Mouse (Mus musculus) embryonic facial prominence, embryonic 13.5 days (tissue): ENCODE results near the gene Fam72a. TPM values are rescaled to one million over a fixed set of nuclear protein-coding genes. Genes with fewer than 3 reads are reported as not detected.
A peak's percentile ranks its signal among the peaks of the same experiment; 100 is the strongest.

Experiments
- ATAC-seq: fragments of 200-750 bp; cut with Nextera tagmentation; 2 replicates; pipeline ENCODE4 v1.8.0; 2017; ENCODE audit warnings: low read depth; ENCODE audit not compliant: insufficient number of reproducible peaks, insufficient read depth, low FRiP score, low TSS enrichment
- H3K27ac ChIP-seq: fragments of 300-500 bp; sonication (generic); 2 replicates; pipeline ENCODE4 v1.5.1; 2015; ENCODE audit warnings: moderate library complexity, mild to moderate bottlenecking, inconsistent platforms
- H3K27me3 ChIP-seq: fragments of 300-500 bp; sonication (generic); 2 replicates; pipeline ENCODE4 v1.6.1; 2015; ENCODE audit warnings: mild to moderate bottlenecking, inconsistent platforms
- H3K36me3 ChIP-seq: fragments of 300-500 bp; sonication (generic); 2 replicates; pipeline ENCODE4 v1.6.1; 2015; ENCODE audit warnings: mild to moderate bottlenecking, inconsistent platforms
- H3K4me1 ChIP-seq: fragments of 300-500 bp; sonication (generic); 2 replicates; pipeline ENCODE4 v1.6.1; 2015; ENCODE audit warnings: inconsistent platforms
- H3K4me2 ChIP-seq: fragments of 300-500 bp; sonication (generic); 2 replicates; pipeline ENCODE4 v1.6.1; 2015; ENCODE audit warnings: moderate library complexity, mild to moderate bottlenecking, inconsistent platforms
- H3K4me3 ChIP-seq: fragments of 300-500 bp; sonication (generic); 2 replicates; pipeline ENCODE4 v1.5.1; 2015; ENCODE audit warnings: mild to moderate bottlenecking, inconsistent platforms
- H3K9ac ChIP-seq: fragments of 300-500 bp; sonication (generic); 2 replicates; pipeline ENCODE4 v1.6.1; 2015; ENCODE audit warnings: mild to moderate bottlenecking, inconsistent platforms
- H3K9me3 ChIP-seq: fragments of 300-500 bp; sonication (generic); 2 replicates; pipeline ENCODE4 v1.6.1; 2016; ENCODE audit warnings: inconsistent platforms
- WGBS: fragments of 180-500 bp; shearing (Covaris S2); methylation state at CpG from one replicate; pipeline ENCODE4 v1.1.7; 2015; ENCODE audit warnings: mixed read lengths; 5-methylcytosine and 5-hydroxymethylcytosine counted together
- polyA plus RNA-seq: library from polyadenylated mRNA; unstranded; fragments of >200 nt; fragmentation: Nextera tagmentation; extraction: Ambion mirVana; gene quantifications from 2 replicates; pipeline ENCODE4 v1.2.1, GENCODE M21; 2015

Gene Fam72a
- polyA plus RNA-seq, result 3.3 and 3.5 TPM in 2 replicates

GRCm38 (mm10) chr1:131527281-131528080 lies at the start of gene Fam72a, which contains the start of gene Srgap2:
Fam72a (plus strand) TSS chr1:131527903.
Srgap2 (minus strand) TSS chr1:131527352.
- H3K4me1 ChIP-seq, result peaks cover 45% of the 10 kb centered on the region
- H3K27me3 ChIP-seq, result no peaks in the 10 kb centered on the region
- peak within 1 kb of the TSS; percentile 91 for H3K4me2 ChIP-seq
- H3K4me3 ChIP-seq, result peak within 1 kb of the TSS; percentile 73
- no peaks in the 10 kb centered on the region for H3K36me3 ChIP-seq
- WGBS, result under 1% methylated on average over 44 of the region's 44 CpGs
- H3K9ac ChIP-seq, result peak within 1 kb of the TSS; percentile 88
- no peaks in the 10 kb centered on the region for H3K9me3 ChIP-seq
- ATAC-seq, result peak; percentile 99
- H3K27ac ChIP-seq, result peak within 1 kb of the TSS; percentile 97

GRCm38 (mm10) chr1:131478770-131479305 lies 48.9 kb upstream of the Fam72a start:
- Histone ChIP-seq H3K9ac (no peak overlapping the region), H3K9me3 (0 out of 2 replicates have a peak, but pooled peaks cover 9% of the 10 kb centered on the region), H3K27me3 (no peaks in the 10 kb centered on the region), H3K36me3 (peaks cover 3% of the 10 kb centered on the region), H3K27ac (no peak overlapping the region), H3K4me3 (no peak overlapping the region), H3K4me1 (peaks cover 3% of the 10 kb centered on the region; the same call in 1 of the 2 replicates), H3K4me2 (no peak overlapping the region)
- no peak for ATAC-seq
- WGBS, result 72% methylated on average over 2 of the region's 2 CpGs

GRCm38 (mm10) chr1:131481391-131481790 lies 46.3 kb upstream of the Fam72a start:
- H3K4me3 ChIP-seq, result no peak overlapping the region
- peaks cover 3% of the 10 kb centered on the region; the same call in 1 of the 2 replicates for H3K4me1 ChIP-seq
- H3K27me3 ChIP-seq, result no peaks in the 10 kb centered on the region
- no peak overlapping the region for H3K27ac ChIP-seq
- H3K9me3 ChIP-seq, result 0 out of 2 replicates have a peak, but pooled peaks cover 9% of the 10 kb centered on the region
- H3K36me3 ChIP-seq, result peaks cover 3% of the 10 kb centered on the region
- H3K4me2 ChIP-seq, result no peak overlapping the region
- no peak for ATAC-seq
- no peak overlapping the region for H3K9ac ChIP-seq

- Histone ChIP-seq H3K27ac (no peak overlapping the region), H3K4me3 (no peak overlapping the region), H3K4me2 (no peak overlapping the region), H3K9me3 (0 out of 2 replicates have a peak, but pooled peaks cover 9% of the 10 kb centered on the region), H3K9ac (no peak overlapping the region), H3K36me3 (peaks cover 3% of the 10 kb centered on the region), H3K27me3 (no peaks in the 10 kb centered on the region), H3K4me1 (peaks cover 7% of the 10 kb centered on the region)
- ATAC-seq, result no peak
- 91% methylated on average over 3 of the region's 3 CpGs for WGBS
Measured at GRCm38 (mm10) chr1:131482242-131482641, 45.5 kb upstream of the Fam72a start.

GRCm38 (mm10) chr1:131486094-131486850 lies 41.4 kb upstream of the Fam72a start:
- Histone ChIP-seq H3K9ac (no peak overlapping the region), H3K36me3 (no peaks in the 10 kb centered on the region), H3K9me3 (no peaks in the 10 kb centered on the region), H3K27ac (no peak overlapping the region), H3K27me3 (no peaks in the 10 kb centered on the region), H3K4me1 (peaks cover 12% of the 10 kb centered on the region), H3K4me3 (no peak overlapping the region), H3K4me2 (no peak overlapping the region)
- no peak for ATAC-seq
- 61% methylated on average over 5 of the region's 5 CpGs for WGBS

- no peaks in the 10 kb centered on the region for H3K27me3 ChIP-seq
- ATAC-seq, result no peak
- H3K36me3 ChIP-seq, result no peaks in the 10 kb centered on the region
- H3K4me2 ChIP-seq, result no peak overlapping the region
- H3K27ac ChIP-seq, result no peak overlapping the region
- H3K4me1 ChIP-seq, result peaks cover 13% of the 10 kb centered on the region
- H3K9ac ChIP-seq, result no peak overlapping the region
- H3K9me3 ChIP-seq, result no peaks in the 10 kb centered on the region
- no peak overlapping the region for H3K4me3 ChIP-seq
- WGBS, result 90% methylated on average over 3 of the region's 3 CpGs
Measured at GRCm38 (mm10) chr1:131489312-131489711, 38.4 kb upstream of the Fam72a start.

- H3K4me3 ChIP-seq, result no peak overlapping the region
- no peaks in the 10 kb centered on the region for H3K36me3 ChIP-seq
- peaks cover 16% of the 10 kb centered on the region for H3K4me1 ChIP-seq
- WGBS, result 60% methylated on average over 4 of the region's 4 CpGs
- no peak for ATAC-seq
- H3K27me3 ChIP-seq, result no peaks in the 10 kb centered on the region
- H3K9me3 ChIP-seq, result no peaks in the 10 kb centered on the region
- no peak overlapping the region for H3K9ac ChIP-seq
- H3K4me2 ChIP-seq, result no peak overlapping the region
- no peak overlapping the region for H3K27ac ChIP-seq
Measured at GRCm38 (mm10) chr1:131491579-131491978, 36.1 kb upstream of the Fam72a start.

GRCm38 (mm10) chr1:131492360-131492759 lies 35.3 kb upstream of the Fam72a start:
- ATAC-seq, result no peak
- no peak overlapping the region for H3K4me2 ChIP-seq
- H3K9ac ChIP-seq, result no peak overlapping the region
- H3K36me3 ChIP-seq, result no peaks in the 10 kb centered on the region
- no peak overlapping the region for H3K4me3 ChIP-seq
- no peaks in the 10 kb centered on the region for H3K27me3 ChIP-seq
- no peak overlapping the region for H3K27ac ChIP-seq
- 69% methylated on average over 2 of the region's 2 CpGs for WGBS
- no peaks in the 10 kb centered on the region for H3K9me3 ChIP-seq
- peaks cover 10% of the 10 kb centered on the region for H3K4me1 ChIP-seq

GRCm38 (mm10) chr1:131493966-131494898 lies 33.5 kb upstream of the Fam72a start:
- Histone ChIP-seq H3K4me1 (peaks cover 7% of the 10 kb centered on the region), H3K4me2 (no peak overlapping the region), H3K9ac (no peak overlapping the region), H3K4me3 (no peak overlapping the region), H3K36me3 (no peaks in the 10 kb centered on the region), H3K27me3 (no peaks in the 10 kb centered on the region), H3K27ac (no peak overlapping the region), H3K9me3 (no peaks in the 10 kb centered on the region)
- WGBS, result 76% methylated on average over 4 of the region's 4 CpGs
- ATAC-seq, result no peak

GRCm38 (mm10) chr1:131498231-131498630 lies 29.5 kb upstream of the Fam72a start:
- Histone ChIP-seq H3K4me1 (peaks cover 7% of the 10 kb centered on the region), H3K9ac (no peak overlapping the region), H3K36me3 (no peaks in the 10 kb centered on the region), H3K9me3 (no peaks in the 10 kb centered on the region), H3K27me3 (no peaks in the 10 kb centered on the region), H3K4me2 (no peak overlapping the region), H3K4me3 (no peak overlapping the region), H3K27ac (no peak overlapping the region)
- whole genome bisulfite sequencing, result 86% methylated on average over 1 of the region's 1 CpGs
- ATAC-seq, result no peak

- Histone ChIP-seq H3K27me3 (no peaks in the 10 kb centered on the region), H3K9me3 (no peaks in the 10 kb centered on the region), H3K36me3 (no peaks in the 10 kb centered on the region), H3K4me2 (no peak overlapping the region), H3K4me1 (no peaks in the 10 kb centered on the region), H3K9ac (no peak overlapping the region), H3K4me3 (no peak overlapping the region), H3K27ac (no peak overlapping the region; the same call in 1 of the 2 replicates)
- WGBS, result 70% methylated on average over 1 of the region's 1 CpGs
- ATAC-seq, result no peak
Measured at GRCm38 (mm10) chr1:131501681-131502080, 26.0 kb upstream of the Fam72a start.
